Mouse (Mus musculus) lung, postnatal 4 days (tissue): Measurements from ENCODE around the gene Pbxip1.

Experiments
- DNase-seq, 2 experiments: peaks; one replicate each; pipeline ENCODE4 v3.0.0; 2021

The Pbxip1 gene

GRCm38 (mm10) chr3:89436176-89437113 lies at the start of gene Pbxip1:
Gene Pbxip1, plus strand, starts transcription at chr3:89436706.
- DNase-seq, result peak; percentile 74 to 76

- DNase-seq, result peak; percentile 54 to 56
Measured at GRCm38 (mm10) chr3:89387632-89388031, 48.9 kb upstream of the Pbxip1 start.

GRCm38 (mm10) chr3:89388134-89388881 lies 48.2 kb upstream of the Pbxip1 start:
- peak; percentile 34 to 59 for DNase-seq

- peak; percentile 29 to 46 for DNase-seq
Measured at GRCm38 (mm10) chr3:89388901-89389740, 47.4 kb upstream of the Pbxip1 start.

- peak; percentile 31 to 50 for DNase-seq
Measured at GRCm38 (mm10) chr3:89390111-89390515, 46.4 kb upstream of the Pbxip1 start.

- peak; percentile 53 to 62 for DNase-seq
Measured at GRCm38 (mm10) chr3:89390699-89391662, 45.5 kb upstream of the Pbxip1 start.

- peak; percentile 71 to 80 for DNase-seq
Measured at GRCm38 (mm10) chr3:89391663-89392511, 44.6 kb upstream of the Pbxip1 start.

GRCm38 (mm10) chr3:89392871-89393311 lies 43.6 kb upstream of the Pbxip1 start:
- DNase-seq, result peak; percentile 55 to 66

GRCm38 (mm10) chr3:89393605-89394004 lies 42.9 kb upstream of the Pbxip1 start:
- peak; percentile 99 for DNase-seq

- peak; percentile 88 to 92 for DNase-seq
Measured at GRCm38 (mm10) chr3:89394006-89394893, 42.3 kb upstream of the Pbxip1 start, which contains the start of gene Zbtb7b. Gene Zbtb7b, minus strand, starts transcription at chr3:89394776.

GRCm38 (mm10) chr3:89394894-89395256 lies 41.6 kb upstream of the Pbxip1 start:
- peak; percentile 89 to 92 for DNase-seq

- peak in 1 of 2 experiments; percentile 23 for DNase-seq
Measured at GRCm38 (mm10) chr3:89395419-89395805, 41.1 kb upstream of the Pbxip1 start.

GRCm38 (mm10) chr3:89395806-89396653 lies 40.5 kb upstream of the Pbxip1 start:
- peak; percentile 78 to 83 for DNase-seq

- no peak for DNase-seq
Measured at GRCm38 (mm10) chr3:89396654-89397005, 39.9 kb upstream of the Pbxip1 start.

GRCm38 (mm10) chr3:89401329-89401728 lies 35.2 kb upstream of the Pbxip1 start:
- DNase-seq, result no peak

GRCm38 (mm10) chr3:89402693-89403092 lies 33.8 kb upstream of the Pbxip1 start, which contains the start of gene Lenep:
Gene Lenep, minus strand, starts transcription at chr3:89402793.
- no peak for DNase-seq

GRCm38 (mm10) chr3:89406887-89407286 lies 29.6 kb upstream of the Pbxip1 start:
- no peak for DNase-seq

GRCm38 (mm10) chr3:89408448-89408847 lies 28.1 kb upstream of the Pbxip1 start:
- no peak for DNase-seq
